In genomic region chr12:100567627-100568026, GRCm38 (mm10) we compare ENCODE assay signal across 20 mouse cellular contexts. TPM values are rescaled to one million over a fixed set of nuclear protein-coding genes. Genes with fewer than 3 reads are reported as not detected.
DNase-seq lines count a peak whose midpoint lies in the region; ATAC-seq lines count a peak whose summit lies in the region.
"Had no signal": no experiment of that assay in that cellular context is flagged by ENCODE, and none has a peak within 500 bp of the region (broad histone marks: within the 10 kb centered on the region; RNA-seq: fewer than 3 reads in every experiment).

No protein-coding gene starts in this region.

- no peak overlapping the region for H3K9ac ChIP-seq in midbrain, embryonic 11.5 days (ENCODE audit: low read length)
- H3K9ac ChIP-seq: embryonic facial prominence, embryonic 12.5 days; embryonic facial prominence, embryonic 15.5 days; hindbrain, embryonic 12.5 days; hindbrain, embryonic 15.5 days had no signal

- no peaks in the 10 kb centered on the region for H3K27me3 ChIP-seq in midbrain, embryonic 11.5 days (ENCODE audit: control insufficient read depth, insufficient read depth, low read length)
- H3K27me3 ChIP-seq: embryonic facial prominence, embryonic 12.5 days; embryonic facial prominence, embryonic 15.5 days; hindbrain, embryonic 12.5 days; hindbrain, embryonic 15.5 days had no signal

- 77% methylated on average over 3 of the region's 3 CpGs for WGBS in midbrain, embryonic 11.5 days

- no peak overlapping the region for H3K4me3 ChIP-seq in midbrain, embryonic 11.5 days (ENCODE audit: low read depth, low read length)
- H3K4me3 ChIP-seq: embryonic facial prominence, embryonic 12.5 days; embryonic facial prominence, embryonic 15.5 days; hindbrain, embryonic 12.5 days; hindbrain, embryonic 15.5 days had no signal

- H3K4me1 ChIP-seq in midbrain, embryonic 11.5 days (ENCODE audit: control insufficient read depth, insufficient read depth, low read length) = no peaks in the 10 kb centered on the region
- H3K4me1 ChIP-seq: embryonic facial prominence, embryonic 12.5 days; embryonic facial prominence, embryonic 15.5 days; hindbrain, embryonic 12.5 days; hindbrain, embryonic 15.5 days had no signal

- peak; percentile 17 for DNase-seq in heart, adult 11 months
- no peak for DNase-seq in heart, adult 18-20 months
- peak; percentile 46 for DNase-seq in right cerebral cortex, adult 18-20 months
- DNase-seq in right cerebral cortex, postnatal 14 days = no peak
- DNase-seq in brain, adult 2 months (ENCODE audit: low read depth, low spot score) = peak; percentile 42
- DNase-seq in midbrain, embryonic 11.5 days (ENCODE audit: low spot score, missing footprints) = no peak
- DNase-seq: adrenal gland, adult 8-10 months; adrenal gland, postnatal 25 days; cerebellum, adult 18-20 months; cerebellum, adult 9-10 months; cerebellum, postnatal 14 days; gastrocnemius, postnatal 25 days had no signal

- ATAC-seq in midbrain, embryonic 11.5 days (ENCODE audit: low FRiP score) = no peak
- ATAC-seq: activated CD4-positive, CD25-positive, alpha-beta regulatory T cell, adult 4 months; CD4-positive, CD25-positive, alpha-beta regulatory T cell, adult 4 months; forebrain, embryonic 14.5 days had no signal

- no peaks in the 10 kb centered on the region for H3K36me3 ChIP-seq in midbrain, embryonic 11.5 days (ENCODE audit: control insufficient read depth, insufficient read depth, low read length)
- H3K36me3 ChIP-seq: embryonic facial prominence, embryonic 12.5 days; embryonic facial prominence, embryonic 15.5 days had no signal

- H3K4me2 ChIP-seq in midbrain, embryonic 11.5 days = no peak overlapping the region
- H3K4me2 ChIP-seq: embryonic facial prominence, embryonic 12.5 days; embryonic facial prominence, embryonic 15.5 days; heart, embryonic 11.5 days; hindbrain, embryonic 12.5 days; hindbrain, embryonic 15.5 days had no signal

- H3K9me3 ChIP-seq in midbrain, embryonic 11.5 days (ENCODE audit: control insufficient read depth, low read length) = no peaks in the 10 kb centered on the region
- H3K9me3 ChIP-seq: embryonic facial prominence, embryonic 12.5 days; embryonic facial prominence, embryonic 15.5 days; hindbrain, embryonic 12.5 days; hindbrain, embryonic 15.5 days had no signal

- H3K27ac ChIP-seq in midbrain, embryonic 11.5 days (ENCODE audit: low read depth, low read length) = no peak overlapping the region
- H3K27ac ChIP-seq: embryonic facial prominence, embryonic 12.5 days; embryonic facial prominence, embryonic 15.5 days; hindbrain, embryonic 12.5 days; hindbrain, embryonic 15.5 days had no signal

RNA-seq across cellular contexts. Expression of gene Ttc7b, which starts 47.0 kb away (rescaled TPM):
- total RNA-seq in heart, adult 18-20 months (2021) = 10 to 100 TPM; 74.6 to 79.1 TPM
- polyA plus RNA-seq in midbrain, embryonic 11.5 days (2014; fragmentation: Nextera tagmentation; extraction: Ambion mirVana) = 7.3 and 9.2 TPM in 2 replicates

Comparison
In these comparisons a context has a peak if more than half of its experiments do, and no peak if none do; other contexts are left out.
1. DNase-seq: peak in heart, adult 11 months (single experiment), right cerebral cortex, adult 18-20 months (single experiment) and brain, adult 2 months (single experiment); none in heart, adult 18-20 months (0 of 2), right cerebral cortex, postnatal 14 days (single experiment) and midbrain, embryonic 11.5 days (single experiment).